Mouse (Mus musculus): ENCODE data around the gene Cacna1a. TPM values are rescaled to one million over a fixed set of nuclear protein-coding genes. Genes with fewer than 3 reads are reported as not detected.

The Cacna1a gene
- polyA plus RNA-seq, 1 experiment from 2014 or later: 10.9 TPM

- Histone ChIP-seq H3K36me3 (no peaks in the 10 kb centered on the region), H3K9ac (no peak overlapping the region), H3K27ac (no peak overlapping the region), H3K4me3 (no peak overlapping the region), H3K27me3 (peaks cover 15% of the 10 kb centered on the region), H3K9me3 (no peaks in the 10 kb centered on the region), H3K4me1 (no peaks in the 10 kb centered on the region), H3K4me2 (no peak overlapping the region)
- no peak for ATAC-seq (ENCODE audit: insufficient number of reproducible peaks, insufficient read depth, low FRiP score, low TSS enrichment, low read depth)
- 80% methylated on average over 1 of the region's 1 CpGs for WGBS
These were observed 23.0 kb upstream of the Cacna1a start for GRCm38 (mm10) chr8:84365197-84365596.

GRCm38 (mm10) chr8:84370972-84371371, 17.3 kb upstream of the Cacna1a start:
- Histone ChIP-seq H3K27ac (no peak overlapping the region), H3K4me1 (peaks cover 12% of the 10 kb centered on the region; the same call in 1 of the 2 replicates), H3K4me2 (no peak overlapping the region), H3K27me3 (no peaks in the 10 kb centered on the region), H3K4me3 (no peak overlapping the region), H3K36me3 (no peaks in the 10 kb centered on the region), H3K9ac (no peak overlapping the region), H3K9me3 (no peaks in the 10 kb centered on the region)
- 74% methylated on average over 4 of the region's 4 CpGs for WGBS
- no peak for ATAC-seq (ENCODE audit: insufficient number of reproducible peaks, insufficient read depth, low FRiP score, low TSS enrichment, low read depth)

GRCm38 (mm10) chr8:84375038-84375437, 13.2 kb upstream of the Cacna1a start:
- no peak overlapping the region for H3K4me3 ChIP-seq
- H3K9me3 ChIP-seq: no peaks in the 10 kb centered on the region
- no peak overlapping the region for H3K4me2 ChIP-seq
- H3K36me3 ChIP-seq: no peaks in the 10 kb centered on the region
- no peak overlapping the region for H3K27ac ChIP-seq
- no peaks in the 10 kb centered on the region for H3K27me3 ChIP-seq
- no peak for ATAC-seq (ENCODE audit: insufficient number of reproducible peaks, insufficient read depth, low FRiP score, low TSS enrichment, low read depth)
- 25% methylated on average over 5 of the region's 5 CpGs for WGBS
- H3K9ac ChIP-seq: no peak overlapping the region
- H3K4me1 ChIP-seq: peaks cover 12% of the 10 kb centered on the region; the same call in 1 of the 2 replicates

- Histone ChIP-seq H3K36me3 (no peaks in the 10 kb centered on the region), H3K4me2 (no peak overlapping the region), H3K9ac (no peak overlapping the region), H3K4me1 (peaks cover 11% of the 10 kb centered on the region; the same call in 1 of the 2 replicates), H3K4me3 (no peak overlapping the region), H3K27ac (no peak overlapping the region), H3K9me3 (no peaks in the 10 kb centered on the region), H3K27me3 (no peaks in the 10 kb centered on the region)
- ATAC-seq (ENCODE audit: insufficient number of reproducible peaks, insufficient read depth, low FRiP score, low TSS enrichment, low read depth): no peak
- WGBS: 71% methylated on average over 5 of the region's 5 CpGs
These were observed 12.4 kb upstream of the Cacna1a start for GRCm38 (mm10) chr8:84375803-84376202.

- no peak overlapping the region for H3K4me2 ChIP-seq
- no peak overlapping the region for H3K9ac ChIP-seq
- H3K27me3 ChIP-seq: no peaks in the 10 kb centered on the region
- H3K4me3 ChIP-seq: no peak overlapping the region
- H3K27ac ChIP-seq: no peak overlapping the region
- no peaks in the 10 kb centered on the region for H3K36me3 ChIP-seq
- no peaks in the 10 kb centered on the region for H3K9me3 ChIP-seq
- WGBS: 81% methylated on average over 6 of the region's 6 CpGs
- 0 out of 2 replicates have a peak, but pooled peaks cover 10% of the 10 kb centered on the region for H3K4me1 ChIP-seq
- no peak for ATAC-seq (ENCODE audit: insufficient number of reproducible peaks, insufficient read depth, low FRiP score, low TSS enrichment, low read depth)
These were observed 11.7 kb upstream of the Cacna1a start for GRCm38 (mm10) chr8:84376564-84376963.

- 84% methylated on average over 7 of the region's 7 CpGs for WGBS
- H3K9me3 ChIP-seq: no peaks in the 10 kb centered on the region
- no peak for ATAC-seq (ENCODE audit: insufficient number of reproducible peaks, insufficient read depth, low FRiP score, low TSS enrichment, low read depth)
- no peak overlapping the region for H3K27ac ChIP-seq
- no peaks in the 10 kb centered on the region for H3K27me3 ChIP-seq
- no peak overlapping the region for H3K9ac ChIP-seq
- H3K36me3 ChIP-seq: no peaks in the 10 kb centered on the region
- H3K4me1 ChIP-seq: no peaks in the 10 kb centered on the region
- no peak overlapping the region for H3K4me3 ChIP-seq
- no peak overlapping the region for H3K4me2 ChIP-seq
These were observed 6.6 kb upstream of the Cacna1a start for GRCm38 (mm10) chr8:84381676-84382075.

GRCm38 (mm10) chr8:84388773-84389172, 533 bp downstream of the Cacna1a start:
- H3K4me3 ChIP-seq: no peak overlapping the region
- H3K4me1 ChIP-seq: peaks cover 6% of the 10 kb centered on the region
- no peak overlapping the region for H3K27ac ChIP-seq
- 66% methylated on average over 9 of the region's 9 CpGs for WGBS
- ATAC-seq (ENCODE audit: insufficient number of reproducible peaks, insufficient read depth, low FRiP score, low TSS enrichment, low read depth): no peak
- H3K9ac ChIP-seq: no peak overlapping the region
- H3K27me3 ChIP-seq: no peaks in the 10 kb centered on the region
- no peaks in the 10 kb centered on the region for H3K36me3 ChIP-seq
- no peaks in the 10 kb centered on the region for H3K9me3 ChIP-seq
- H3K4me2 ChIP-seq: no peak overlapping the region

- Histone ChIP-seq H3K36me3 (no peaks in the 10 kb centered on the region), H3K27ac (no peak overlapping the region), H3K4me1 (peaks cover 6% of the 10 kb centered on the region), H3K27me3 (no peaks in the 10 kb centered on the region), H3K4me2 (no peak overlapping the region), H3K9me3 (no peaks in the 10 kb centered on the region), H3K9ac (no peak overlapping the region), H3K4me3 (no peak overlapping the region)
- no peak for ATAC-seq (ENCODE audit: insufficient number of reproducible peaks, insufficient read depth, low FRiP score, low TSS enrichment, low read depth)
- 81% methylated on average over 3 of the region's 3 CpGs for WGBS
These were observed 933 bp downstream of the Cacna1a start for GRCm38 (mm10) chr8:84389173-84389572.

GRCm38 (mm10) chr8:84391611-84392010, 3.4 kb downstream of the Cacna1a start:
- ATAC-seq (ENCODE audit: insufficient number of reproducible peaks, insufficient read depth, low FRiP score, low TSS enrichment, low read depth): no peak
- H3K36me3 ChIP-seq: no peaks in the 10 kb centered on the region
- no peaks in the 10 kb centered on the region for H3K9me3 ChIP-seq
- no peaks in the 10 kb centered on the region for H3K27me3 ChIP-seq
- peaks cover 6% of the 10 kb centered on the region for H3K4me1 ChIP-seq
- WGBS: 83% methylated on average over 5 of the region's 5 CpGs
- no peak overlapping the region for H3K4me2 ChIP-seq
- H3K27ac ChIP-seq: no peak overlapping the region
- H3K4me3 ChIP-seq: no peak overlapping the region
- no peak overlapping the region for H3K9ac ChIP-seq

GRCm38 (mm10) chr8:84395751-84396457, 7.7 kb downstream of the Cacna1a start:
- Histone ChIP-seq H3K27ac (no peak overlapping the region), H3K4me1 (no peaks in the 10 kb centered on the region), H3K4me3 (no peak overlapping the region), H3K9me3 (no peaks in the 10 kb centered on the region), H3K4me2 (no peak overlapping the region), H3K27me3 (no peaks in the 10 kb centered on the region), H3K36me3 (no peaks in the 10 kb centered on the region), H3K9ac (no peak overlapping the region)
- ATAC-seq (ENCODE audit: insufficient number of reproducible peaks, insufficient read depth, low FRiP score, low TSS enrichment, low read depth): no peak
- WGBS: 57% methylated on average over 6 of the region's 6 CpGs

GRCm38 (mm10) chr8:84413886-84414851, 25.9 kb downstream of the Cacna1a start:
- H3K27me3 ChIP-seq: peaks cover 81% of the 10 kb centered on the region
- H3K36me3 ChIP-seq: no peaks in the 10 kb centered on the region
- H3K9ac ChIP-seq: peak overlapping the region; percentile 65
- WGBS: 2% methylated on average over 71 of the region's 72 CpGs
- peak overlapping the region; percentile 98 for H3K4me2 ChIP-seq
- H3K4me3 ChIP-seq: peak overlapping the region; percentile 55
- ATAC-seq (ENCODE audit: insufficient number of reproducible peaks, insufficient read depth, low FRiP score, low TSS enrichment, low read depth): no peak
- H3K4me1 ChIP-seq: peaks cover 16% of the 10 kb centered on the region
- H3K27ac ChIP-seq: no peak overlapping the region
- no peaks in the 10 kb centered on the region; the same call in 1 of the 2 replicates for H3K9me3 ChIP-seq
